Mouse (Mus musculus): ENCODE results near the gene Mccc2.
A peak's percentile ranks its signal among the peaks of the same experiment; 100 is the strongest.
"Not testable (repeated sequence)": the region's sequence is repeated elsewhere in the genome, so short reads cannot be mapped to it uniquely, and the experiment has no call there.

The Mccc2 gene

DNA sequence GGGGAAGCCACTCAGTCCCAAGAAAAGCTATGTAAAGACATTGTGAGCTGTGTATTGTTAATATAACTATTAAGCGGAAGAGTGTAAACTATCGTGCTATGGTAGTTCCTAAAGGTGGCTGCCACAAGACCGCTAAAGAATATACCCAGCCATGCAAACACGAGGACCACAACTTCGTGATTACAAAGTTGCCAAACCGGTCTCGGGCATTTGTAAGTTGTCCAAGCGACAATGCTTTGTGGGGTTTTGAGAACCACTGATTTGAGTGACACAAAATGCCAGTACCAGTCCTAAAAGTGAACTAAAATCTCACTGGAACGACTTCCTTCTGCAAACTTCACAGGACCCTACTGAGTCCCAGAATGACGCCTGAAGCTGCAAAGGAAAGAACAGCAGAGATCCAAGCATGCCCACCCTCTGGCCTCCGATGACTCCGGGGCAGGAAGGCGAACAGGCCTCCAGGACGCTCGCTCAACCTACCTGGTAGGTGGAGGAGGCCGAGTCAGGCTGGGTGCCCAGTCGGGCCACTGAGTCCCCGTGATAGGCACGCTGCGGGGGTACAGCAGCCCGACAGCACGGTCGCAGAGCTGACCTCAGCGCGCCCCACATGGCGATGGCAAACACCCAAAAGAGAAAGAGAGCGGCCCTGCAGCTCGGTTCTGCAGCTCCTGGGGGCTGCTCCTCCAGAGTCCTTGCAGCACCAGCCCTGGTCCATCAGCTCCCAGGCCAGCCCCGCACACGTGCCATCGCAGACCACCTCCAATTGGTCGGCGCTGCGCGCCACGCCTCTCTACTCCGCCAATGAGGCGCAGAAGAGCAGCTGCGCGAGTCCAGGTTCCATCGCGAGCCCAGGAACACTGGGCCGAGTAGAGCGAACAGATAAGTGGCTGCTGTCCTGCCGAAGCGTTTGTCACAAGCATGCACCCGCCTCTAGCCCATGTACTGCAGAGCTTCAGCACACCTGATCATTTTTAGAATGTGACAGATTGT is at the start of gene Mccc2:
Gene Mccc2, minus strand, starts transcription at position 734 of the 990 bp plus-strand sequence.
- peak; percentile 83 for DNase-seq

DNA sequence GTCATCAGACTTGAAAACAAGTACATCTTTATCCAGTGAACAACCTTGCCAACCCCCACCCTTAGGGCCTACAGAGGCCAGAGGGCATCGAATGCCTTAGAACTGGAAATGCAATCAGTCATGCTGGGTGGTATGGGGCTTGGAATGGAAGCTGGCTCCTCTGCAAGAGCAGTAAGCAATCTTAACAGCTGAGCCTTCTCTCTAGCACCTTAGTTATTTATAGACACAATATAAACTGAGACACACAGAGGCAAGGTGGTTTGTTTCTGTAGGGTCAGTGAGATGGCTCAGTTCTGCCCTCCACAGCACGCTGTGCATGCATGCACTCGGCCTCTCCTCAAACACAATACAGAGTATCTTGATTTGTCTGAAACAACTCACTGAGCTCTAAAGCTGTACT is 48.5 kb upstream of the Mccc2 start:
- peak; percentile 2 for DNase-seq

GRCm38 (mm10) chr13:100057738-100058137 is 42.3 kb upstream of the Mccc2 start:
- not testable (repeated sequence) for DNase-seq

- DNase-seq, result no peak
Observed at GRCm38 (mm10) chr13:100026013-100026412, 10.6 kb upstream of the Mccc2 start.

DNA sequence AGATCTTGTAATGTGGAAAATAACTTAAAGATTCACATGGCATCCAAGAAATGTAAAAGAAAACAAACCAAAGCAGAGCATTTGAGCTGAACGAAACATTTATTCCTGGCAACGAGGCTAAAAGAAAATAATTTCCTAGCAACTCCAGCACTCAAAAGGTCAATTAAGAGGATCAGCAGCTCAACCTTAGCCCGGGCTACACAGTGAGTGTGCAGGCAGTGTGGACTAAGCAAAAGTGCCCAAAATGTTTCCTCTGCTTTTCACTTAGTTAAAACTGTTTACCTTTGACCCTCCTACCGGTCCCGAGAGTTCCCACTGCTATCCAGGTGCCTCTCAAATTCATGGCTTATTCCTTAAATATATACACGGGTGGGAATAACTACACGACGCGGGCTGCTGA is 1.5 kb upstream of the Mccc2 start:
- DNase-seq, result no peak

GRCm38 (mm10) chr13:100015937-100016336 is 498 bp upstream of the Mccc2 start:
- no peak for DNase-seq

DNA sequence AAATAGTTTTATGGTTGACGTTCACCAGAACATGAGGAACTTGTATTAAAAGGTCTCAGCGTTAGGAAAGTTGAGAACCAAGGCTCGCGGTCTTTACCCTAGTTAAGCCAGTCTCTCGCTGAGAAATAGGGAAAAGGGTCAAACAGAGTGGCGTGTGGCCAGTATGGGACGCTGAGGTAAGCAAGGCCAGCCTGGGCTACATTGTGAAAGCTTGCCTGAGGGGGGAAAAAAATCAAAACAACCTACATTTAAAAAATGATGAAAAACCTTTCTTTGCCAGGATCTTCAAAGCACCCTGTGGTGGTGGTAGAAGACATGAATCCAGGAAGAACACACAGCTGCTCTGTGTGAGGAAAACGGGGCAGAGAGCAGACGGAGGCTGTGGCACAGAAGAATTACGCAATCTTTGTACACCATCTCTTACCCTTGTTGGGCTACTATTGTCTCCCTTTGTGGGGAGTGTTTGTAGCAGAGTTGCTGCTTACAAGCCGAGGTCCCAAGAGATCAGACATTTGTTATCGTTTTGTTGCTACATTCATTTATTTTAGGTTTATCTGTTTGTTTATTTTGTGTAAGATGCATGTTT is 9.4 kb downstream of the Mccc2 start:
- peak; percentile 4 for DNase-seq

DNA sequence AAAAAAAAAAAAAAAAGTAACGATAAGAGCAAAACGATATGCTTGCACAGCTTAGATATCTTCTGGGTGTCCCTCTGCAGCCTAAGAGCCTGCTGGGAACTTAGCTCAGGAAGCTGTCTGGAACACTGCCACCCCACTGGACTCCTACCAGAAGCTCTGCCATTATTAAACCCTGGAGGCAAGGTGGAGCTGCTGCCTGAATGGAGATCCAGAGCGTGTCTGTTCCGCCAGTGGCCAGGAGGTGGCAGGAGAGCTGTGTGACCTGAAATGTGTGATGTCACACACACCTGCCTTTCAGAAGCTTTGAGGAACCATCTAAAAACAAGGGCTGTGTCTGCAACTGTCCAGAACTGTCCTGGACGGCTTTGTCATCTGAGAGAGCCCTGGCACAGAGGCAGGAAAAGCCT is 13.6 kb downstream of the Mccc2 start:
- peak; percentile 90 for DNase-seq

DNA sequence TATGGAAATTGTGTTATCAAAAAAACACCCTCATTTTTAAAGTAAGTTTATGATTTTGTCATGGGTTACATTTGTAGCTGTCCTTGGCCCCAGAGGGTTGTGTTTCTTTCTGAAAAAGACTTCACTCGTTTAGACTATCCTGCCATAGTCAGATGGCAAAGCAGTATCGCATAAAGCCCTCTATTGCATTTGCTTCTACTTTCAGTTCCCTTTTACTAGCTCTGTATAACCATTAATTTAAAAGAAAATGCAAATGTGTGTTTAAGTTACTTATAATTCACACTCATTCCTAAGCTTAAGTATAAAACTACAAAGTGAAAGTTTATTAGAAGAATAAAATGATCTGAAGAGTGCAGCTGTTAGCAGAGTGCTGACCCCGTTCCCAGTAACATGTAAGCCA is 16.4 kb downstream of the Mccc2 start:
- DNase-seq, result no peak

GRCm38 (mm10) chr13:99998099-99998498 is 17.3 kb downstream of the Mccc2 start:
- no peak for DNase-seq

DNA sequence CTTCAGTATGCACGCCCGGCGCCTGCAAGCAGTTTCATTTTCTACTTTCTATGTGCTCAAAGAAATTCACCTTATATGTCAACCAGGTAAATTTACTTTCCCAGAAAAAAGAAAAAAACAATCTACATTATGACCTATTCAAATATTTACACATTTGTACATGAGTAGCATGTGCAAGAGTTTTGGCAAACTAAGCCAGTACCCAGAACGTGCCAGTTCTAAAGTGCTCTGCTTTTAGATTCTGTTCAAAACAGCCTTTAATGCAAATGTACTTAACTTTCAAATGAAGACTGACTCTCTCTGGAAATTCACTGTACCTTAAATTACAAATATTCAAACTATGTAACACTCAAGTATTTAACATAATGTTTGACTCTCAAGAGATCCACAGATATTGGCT is 25.8 kb downstream of the Mccc2 start:
- DNase-seq, result peak; percentile 14

DNA sequence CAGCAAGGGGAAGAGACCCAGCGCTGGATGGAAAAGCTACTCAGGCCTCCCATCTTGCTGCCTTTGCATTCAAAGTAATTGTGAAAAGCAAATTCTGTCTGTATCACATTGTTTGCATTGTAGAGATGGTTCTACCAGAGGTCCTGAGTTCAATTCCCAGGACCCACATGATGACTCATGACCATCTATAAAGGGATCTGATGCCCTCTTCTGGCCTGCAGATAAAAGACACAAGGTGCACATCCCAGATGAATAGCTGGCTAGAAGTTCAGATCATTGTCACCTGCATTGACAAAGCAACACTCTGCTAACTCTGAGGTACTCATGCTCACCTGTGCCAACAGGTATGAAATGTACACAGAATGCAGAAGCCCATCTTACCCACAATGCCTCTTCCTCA is 32.1 kb downstream of the Mccc2 start:
- DNase-seq, result no peak

DNA sequence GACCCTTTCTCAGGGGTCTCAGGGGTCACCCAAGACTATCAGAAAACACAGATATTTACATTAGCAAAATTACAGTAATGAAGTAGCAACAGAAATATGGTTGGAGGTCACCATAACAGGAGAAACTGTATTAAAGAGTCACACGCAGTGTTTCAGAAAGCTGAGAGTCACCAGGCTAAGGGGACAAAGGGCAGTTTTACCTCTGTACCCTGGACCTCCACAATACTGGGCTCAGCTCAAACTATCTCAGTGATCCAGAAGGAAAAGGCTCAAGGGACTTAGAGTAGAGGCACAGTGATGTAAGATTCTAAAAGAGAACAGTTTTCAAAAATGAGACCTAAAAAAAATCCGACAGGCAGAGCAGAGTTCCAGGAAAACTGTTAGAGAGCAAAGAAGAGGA is 36.0 kb downstream of the Mccc2 start:
- no peak for DNase-seq

DNA sequence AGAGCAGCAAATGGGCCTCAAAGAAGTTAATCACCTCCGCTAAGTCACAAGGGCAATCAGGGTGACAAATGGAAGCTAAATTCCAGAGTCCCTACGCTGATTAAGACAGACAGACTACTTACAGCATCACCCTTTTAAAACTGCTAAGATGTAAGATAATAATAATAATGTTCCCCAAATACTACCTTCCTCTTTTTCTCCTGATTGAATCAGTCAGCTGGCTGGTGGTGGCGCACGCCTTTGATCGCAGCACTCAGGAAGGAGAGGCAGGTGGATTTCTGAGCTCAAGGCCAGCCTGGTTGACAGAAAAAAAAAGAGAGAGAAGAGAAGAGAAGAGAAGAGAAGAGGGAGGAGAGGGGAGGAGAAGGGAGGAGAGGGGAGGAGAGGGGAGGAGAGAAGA is 45.4 kb downstream of the Mccc2 start:
- DNase-seq, result no peak

DNA sequence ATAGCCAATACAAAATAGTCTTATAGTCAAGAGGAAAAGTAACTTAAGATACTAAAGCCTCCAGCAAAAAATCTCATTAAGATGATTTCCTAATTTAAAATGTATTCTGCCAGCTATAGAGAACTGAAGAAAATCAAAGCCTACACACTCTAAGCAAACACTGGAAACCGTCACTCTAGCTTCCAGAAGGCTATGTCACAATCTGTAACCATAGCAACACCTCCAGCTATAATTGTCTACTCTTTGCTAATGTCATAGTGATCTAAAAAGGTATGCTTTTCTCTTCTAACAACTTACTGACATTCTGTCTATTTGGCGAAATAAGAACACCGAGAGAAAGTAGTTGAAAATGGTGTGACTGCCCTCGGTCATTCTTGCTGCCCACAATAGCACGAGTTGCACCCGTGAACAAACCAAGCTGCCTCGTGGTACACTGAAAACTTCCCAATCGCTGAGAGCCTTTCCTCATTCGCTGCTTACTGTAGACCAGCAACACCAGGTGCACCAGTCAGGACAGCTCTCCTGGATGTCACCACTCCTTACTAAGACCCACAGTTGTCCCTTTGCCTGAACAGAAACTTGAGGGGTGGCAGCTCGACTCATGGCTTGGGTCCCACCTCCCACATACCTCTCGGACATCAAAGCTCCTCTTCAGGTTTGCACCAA is 48.3 kb downstream of the Mccc2 start:
- no peak for DNase-seq

GRCm38 (mm10) chr13:99963814-99964213 is 51.6 kb downstream of the Mccc2 start:
- DNase-seq, result no peak

- no peak for DNase-seq
Observed at GRCm38 (mm10) chr13:99961661-99962060, 53.8 kb downstream of the Mccc2 start.

- no peak for DNase-seq
Observed at GRCm38 (mm10) chr13:99955591-99955944, 59.9 kb downstream of the Mccc2 start.

DNA sequence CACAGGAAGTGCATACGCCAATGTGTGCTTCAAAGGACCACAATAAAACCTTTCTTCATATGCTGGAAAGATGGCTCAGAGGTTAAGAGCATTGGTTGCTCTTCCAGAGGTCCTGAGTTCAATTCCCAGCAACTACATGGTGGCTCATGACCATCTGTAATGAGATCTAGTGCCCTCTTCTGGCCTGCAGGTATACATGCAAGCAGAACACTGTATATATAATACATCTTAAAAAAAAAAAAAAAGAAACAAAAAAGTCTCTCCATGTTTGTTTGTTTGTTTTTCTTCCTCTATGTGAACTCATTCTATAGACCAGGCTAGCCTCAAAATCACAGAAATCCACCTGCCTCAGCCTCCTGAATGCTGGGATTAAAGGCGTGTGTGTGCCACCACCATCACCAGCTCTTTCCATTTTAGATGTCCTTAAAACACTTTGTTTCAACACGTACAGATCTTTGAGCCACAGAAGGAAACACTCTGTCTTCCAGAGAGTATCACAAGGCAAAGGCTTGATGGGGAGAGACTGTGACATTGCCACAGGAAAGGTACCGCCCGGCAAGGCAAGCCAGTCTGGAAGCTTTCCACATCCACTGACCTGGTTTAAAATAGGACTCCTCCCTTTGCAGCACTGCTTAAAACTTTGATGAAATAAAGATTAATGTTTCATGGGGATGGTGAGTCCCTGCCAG is 60.4 kb downstream of the Mccc2 start:
- DNase-seq, result no peak

GRCm38 (mm10) chr13:99947417-99947816 is 68.0 kb downstream of the Mccc2 start:
- DNase-seq, result no peak

GRCm38 (mm10) chr13:99943525-99943924 is 71.9 kb downstream of the Mccc2 start:
- no peak for DNase-seq

GRCm38 (mm10) chr13:99940601-99941000 is 74.8 kb downstream of the Mccc2 start:
- DNase-seq, result no peak

GRCm38 (mm10) chr13:99939320-99939671 is 76.1 kb downstream of the Mccc2 start:
- no peak for DNase-seq
